Comparison of ENCODE assay signal across 8 mouse cellular contexts in the genomic region with DNA sequence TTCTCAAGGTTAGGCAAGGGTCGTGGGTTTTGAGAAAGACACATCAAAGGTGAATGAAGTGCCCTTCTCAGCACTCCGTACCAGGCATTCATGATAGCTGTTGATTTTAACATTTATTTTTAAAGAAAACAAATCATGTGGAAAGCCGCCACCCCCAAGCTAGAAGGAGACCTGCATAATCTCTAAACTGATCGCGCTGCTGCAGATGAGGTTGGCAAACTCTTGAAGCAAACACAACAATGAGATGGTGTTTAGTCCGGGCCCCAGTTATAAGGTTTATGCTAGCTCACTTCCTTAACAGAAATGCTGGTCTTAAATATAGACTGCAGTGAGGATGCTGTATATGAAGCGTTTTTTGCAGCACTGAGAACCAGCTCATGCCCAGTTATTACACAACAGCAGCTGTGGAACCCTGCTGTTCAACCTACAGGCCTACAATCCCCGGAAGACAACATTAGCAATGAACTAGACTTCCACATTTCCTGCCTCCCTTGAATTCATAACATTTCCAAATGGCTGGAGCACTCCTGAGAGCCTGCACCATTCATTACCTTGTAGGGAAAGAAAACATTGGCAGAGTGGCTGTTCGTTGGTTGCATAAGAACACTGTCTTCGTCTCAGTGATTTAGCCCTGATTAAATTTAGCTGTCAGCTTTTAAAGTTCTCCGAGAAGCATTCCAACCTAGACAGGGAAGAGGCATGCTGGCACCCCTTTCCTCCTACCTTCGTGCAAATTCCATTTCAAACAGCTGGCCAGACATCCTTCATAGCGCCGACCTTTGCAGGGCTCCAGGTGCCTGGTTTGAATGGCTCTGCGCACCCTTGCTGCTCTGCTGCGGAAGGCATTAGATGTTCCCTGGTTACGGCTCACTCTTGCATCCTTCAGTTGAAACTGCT. TPM values are rescaled to one million over a fixed set of nuclear protein-coding genes. Genes with fewer than 3 reads are reported as not detected.
A peak's percentile ranks its signal among the peaks of the same experiment; 100 is the strongest.
DNase-seq lines count a peak whose midpoint lies in the region; ATAC-seq lines count a peak whose summit lies in the region.

No protein-coding gene starts in this region.

- WGBS in heart, embryonic 12.5 days = 30% methylated on average over 17 of the region's 17 CpGs
- WGBS in embryonic facial prominence, embryonic 12.5 days = 24% methylated on average over 17 of the region's 17 CpGs
- WGBS in liver, embryonic 12.5 days (ENCODE audit: insufficient replicate concordance) = 25% methylated on average over 17 of the region's 17 CpGs

- no peaks in the 10 kb centered on the region for H3K36me3 ChIP-seq in heart, embryonic 12.5 days
- no peaks in the 10 kb centered on the region for H3K36me3 ChIP-seq in embryonic facial prominence, embryonic 12.5 days
- H3K36me3 ChIP-seq in liver, embryonic 12.5 days = no peaks in the 10 kb centered on the region

- peak overlapping the region; percentile 11 for H3K27ac ChIP-seq in heart, embryonic 12.5 days (ENCODE audit: poor library complexity, severe bottlenecking)
- no peak overlapping the region for H3K27ac ChIP-seq in embryonic facial prominence, embryonic 12.5 days
- H3K27ac ChIP-seq in liver, embryonic 12.5 days = peak overlapping the region; percentile 1; the same call in 1 of the 2 replicates

- intact Hi-C loops in heart, postnatal 14 days (cut with DNase I) = loop anchor here (2.0 kb wide), 1 partner anchor 33 kb away; no protein-coding TSS in a partner anchor

- peak overlapping the region; percentile 2; the same call in 1 of the 2 replicates for H3K4me3 ChIP-seq in heart, embryonic 12.5 days
- 0 out of 2 replicates have a peak overlapping the region, but pooled peaks have one; percentile 3 for H3K4me3 ChIP-seq in embryonic facial prominence, embryonic 12.5 days
- H3K4me3 ChIP-seq in liver, embryonic 12.5 days = no peak overlapping the region

- peaks cover 36% of the 10 kb centered on the region for H3K4me1 ChIP-seq in heart, embryonic 12.5 days (replicated peaks)
- H3K4me1 ChIP-seq in embryonic facial prominence, embryonic 12.5 days = peaks cover 24% of the 10 kb centered on the region
- H3K4me1 ChIP-seq in liver, embryonic 12.5 days = peaks cover 11% of the 10 kb centered on the region

- H3K9ac ChIP-seq in heart, embryonic 12.5 days = 0 out of 2 replicates have a peak overlapping the region, but pooled peaks have one; percentile 3
- H3K9ac ChIP-seq in embryonic facial prominence, embryonic 12.5 days = no peak overlapping the region
- H3K9ac ChIP-seq in liver, embryonic 12.5 days = no peak overlapping the region

- DNase-seq in heart, postnatal 14 days = no peak
- peak; percentile 60 for DNase-seq in kidney, adult 18-20 months
- peak; percentile 39 for DNase-seq in naive thymus-derived CD4-positive, alpha-beta T cell, adult 2 months (ENCODE audit: low read depth)
- no peak for DNase-seq in urinary bladder, adult 2 months (ENCODE audit: low spot score)
- no peak for DNase-seq in urinary bladder, postnatal 36 days (ENCODE audit: low spot score in 2 of 2)

- ATAC-seq in heart, embryonic 12.5 days (ENCODE audit: insufficient number of reproducible peaks, low FRiP score) = no peak
- no peak for ATAC-seq in embryonic facial prominence, embryonic 12.5 days (ENCODE audit: insufficient number of reproducible peaks, insufficient read depth, low FRiP score, low TSS enrichment)
- no peak for ATAC-seq in liver, embryonic 12.5 days

- H3K9me3 ChIP-seq in heart, embryonic 12.5 days (replicated peaks) = no peaks in the 10 kb centered on the region
- H3K9me3 ChIP-seq in embryonic facial prominence, embryonic 12.5 days = no peaks in the 10 kb centered on the region
- H3K9me3 ChIP-seq in liver, embryonic 12.5 days (replicated peaks) = no peaks in the 10 kb centered on the region

- no peaks in the 10 kb centered on the region for H3K27me3 ChIP-seq in heart, embryonic 12.5 days (replicated peaks)
- no peaks in the 10 kb centered on the region for H3K27me3 ChIP-seq in embryonic facial prominence, embryonic 12.5 days
- H3K27me3 ChIP-seq in liver, embryonic 12.5 days (replicated peaks) = peaks cover 25% of the 10 kb centered on the region

- peak overlapping the region; percentile 61 for H3K4me2 ChIP-seq in heart, embryonic 12.5 days
- H3K4me2 ChIP-seq in embryonic facial prominence, embryonic 12.5 days (replicated peaks) = peak overlapping the region; percentile 47
- no peak overlapping the region for H3K4me2 ChIP-seq in liver, embryonic 12.5 days

RNA-seq across cellular contexts. Expression of a gene that starts 34.8 kb away (rescaled TPM):
- 52.6 and 57.1 TPM in 2 replicates for polyA plus RNA-seq in heart, embryonic 12.5 days (2016; fragmentation: Nextera tagmentation; extraction: Ambion mirVana)
- total RNA-seq in heart, postnatal 14 days (2021) = 10 to 100 TPM; 20.9 to 26.1 TPM
- 90.6 and 90.7 TPM in 2 replicates for polyA plus RNA-seq in embryonic facial prominence, embryonic 12.5 days (2016; fragmentation: Nextera tagmentation; extraction: Ambion mirVana)
- polyA plus RNA-seq in liver, embryonic 12.5 days (2016; fragmentation: Nextera tagmentation; extraction: Ambion mirVana) = 17.9 and 18.7 TPM in 2 replicates
- 27.4 and 29.3 TPM in 2 replicates for polyA plus RNA-seq in urinary bladder, adult 2 months (2012; rRNA removed)

Comparison
In these comparisons a context has a peak if more than half of its experiments do, and no peak if none do; other contexts are left out.
1. DNase-seq: peak in kidney, adult 18-20 months (single experiment) and naive thymus-derived CD4-positive, alpha-beta T cell, adult 2 months (single experiment); none in heart, postnatal 14 days (0 of 2), urinary bladder, adult 2 months (single experiment) and urinary bladder, postnatal 36 days (0 of 2).